In the genomic region with DNA sequence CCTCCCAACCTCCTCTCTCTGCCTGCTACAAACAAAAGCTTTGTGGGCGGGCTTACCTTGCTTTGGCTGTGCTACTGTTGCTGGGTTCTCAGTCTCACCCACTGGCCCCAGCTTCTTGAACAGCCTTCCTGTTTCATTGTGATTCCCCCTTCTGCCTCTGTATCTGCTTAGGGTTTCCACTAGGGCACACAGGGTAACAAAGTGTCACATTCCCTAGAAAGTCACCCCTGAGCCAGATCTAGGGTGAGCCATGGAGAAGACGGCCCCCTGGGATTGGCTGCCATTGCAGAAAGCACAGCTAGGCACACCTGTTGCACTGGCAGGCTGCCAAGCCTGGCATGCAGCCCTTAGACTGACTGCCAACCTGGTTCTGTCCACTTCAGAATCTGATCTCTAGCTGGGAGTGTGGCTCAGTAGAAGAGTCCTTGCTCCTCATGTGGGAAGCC, we compare ENCODE assay signal across 9 mouse cellular contexts. TPM values are rescaled to one million over a fixed set of nuclear protein-coding genes. Genes with fewer than 3 reads are reported as not detected.
DNase-seq lines count a peak whose midpoint lies in the region; ATAC-seq and TF ChIP-seq lines count a peak whose summit lies in the region.
"Had no signal": no experiment of that assay in that cellular context is flagged by ENCODE, and none has a peak within 500 bp of the region (broad histone marks: within the 10 kb centered on the region; RNA-seq: fewer than 3 reads in every experiment).

No protein-coding gene starts in this region.

- H3K36me3 ChIP-seq in heart, embryonic 12.5 days: no peaks in the 10 kb centered on the region
- no peaks in the 10 kb centered on the region for H3K36me3 ChIP-seq in kidney, adult 2 months (ENCODE audit: control insufficient read depth, insufficient read depth, low read length)
- H3K36me3 ChIP-seq in lung, embryonic 16.5 days (ENCODE audit: control insufficient read depth, insufficient read depth, low read length): no peaks in the 10 kb centered on the region

- peak; percentile 92 for DNase-seq in left cerebral cortex, postnatal 4 days
- DNase-seq in left cerebral cortex, adult 8-10 months (ENCODE audit: low spot score in 2 of 2): no peak
- DNase-seq in embryo, embryonic 9.5 days (ENCODE audit: extremely low spot score): peak; percentile 45
- DNase-seq in kidney, adult 2 months: peak; percentile 84
- peak; percentile 72 for DNase-seq in ovary, postnatal 36 days (ENCODE audit: low spot score)
- DNase-seq in right cerebral cortex, postnatal 14 days: no peak

- peak overlapping the region; percentile 61 for H3K27ac ChIP-seq in heart, embryonic 12.5 days (ENCODE audit: poor library complexity, severe bottlenecking)
- H3K27ac ChIP-seq in kidney, adult 2 months (ENCODE audit: insufficient read depth, low read depth, low read length): no peak overlapping the region
- peak overlapping the region; percentile 57 for H3K27ac ChIP-seq in lung, embryonic 16.5 days (ENCODE audit: low read length)
- H3K27ac ChIP-seq: macrophage had no signal

- WGBS in heart, embryonic 12.5 days: 35% methylated on average over 2 of the region's 2 CpGs
- 39% methylated on average over 2 of the region's 2 CpGs for WGBS in kidney, adult 2 months
- WGBS in lung, embryonic 16.5 days: 31% methylated on average over 2 of the region's 2 CpGs

- H3K27me3 ChIP-seq in heart, embryonic 12.5 days (replicated peaks): no peaks in the 10 kb centered on the region
- no peaks in the 10 kb centered on the region for H3K27me3 ChIP-seq in kidney, adult 2 months (replicated peaks; ENCODE audit: control insufficient read depth, insufficient read depth, low read length)
- H3K27me3 ChIP-seq in lung, embryonic 16.5 days (ENCODE audit: control insufficient read depth, insufficient read depth, low read depth, low read length): no peaks in the 10 kb centered on the region

- intact Hi-C loops in left cerebral cortex, postnatal 4 days (cut with DNase I): no loop called here

- H3K4me3 ChIP-seq in heart, embryonic 12.5 days: no peak overlapping the region
- H3K4me3 ChIP-seq in kidney, adult 2 months (ENCODE audit: insufficient read depth, low read depth, low read length): no peak overlapping the region
- H3K4me3 ChIP-seq in lung, embryonic 16.5 days (ENCODE audit: low read length): no peak overlapping the region

- H3K4me1 ChIP-seq in heart, embryonic 12.5 days (replicated peaks): peaks cover 22% of the 10 kb centered on the region
- no peaks in the 10 kb centered on the region for H3K4me1 ChIP-seq in kidney, adult 2 months (ENCODE audit: control insufficient read depth, insufficient read depth, low read length)
- peaks cover 20% of the 10 kb centered on the region for H3K4me1 ChIP-seq in lung, embryonic 16.5 days (replicated peaks; ENCODE audit: control insufficient read depth, insufficient read depth, low read length)

- peak; percentile 61 for ATAC-seq in heart, embryonic 12.5 days (ENCODE audit: insufficient number of reproducible peaks, low FRiP score)
- peak; percentile 83 for ATAC-seq in lung, embryonic 16.5 days (ENCODE audit: low read depth)

- no peaks in the 10 kb centered on the region for H3K9me3 ChIP-seq in heart, embryonic 12.5 days (replicated peaks)
- H3K9me3 ChIP-seq in lung, embryonic 16.5 days (ENCODE audit: control insufficient read depth, low read length): no peaks in the 10 kb centered on the region

- no peak for TF ChIP-seq POLR2A in kidney, adult 2 months (IDR thresholded peaks at IDR 0.05; ENCODE audit: low read depth, low read length)

- TF ChIP-seq CTCF in kidney, adult 2 months (conservative IDR thresholded peaks at IDR 0.05; ENCODE audit: insufficient read depth, insufficient read length, low read depth, low read length): no peak

- H3K4me2 ChIP-seq in heart, embryonic 12.5 days: 0 out of 2 replicates have a peak overlapping the region, but pooled peaks have one; percentile 32
- no peak overlapping the region for H3K4me2 ChIP-seq in lung, embryonic 16.5 days (ENCODE audit: low read depth, low read length)

- no peak overlapping the region for H3K9ac ChIP-seq in heart, embryonic 12.5 days
- H3K9ac ChIP-seq in lung, embryonic 16.5 days (ENCODE audit: low read length): no peak overlapping the region

RNA-seq across cellular contexts. Expression of gene Tex26, which starts 10.6 kb away (rescaled TPM):
- 1 to 10 TPM in 1 of 2 experiments, under 1 TPM in 1; 0.56 to 1.3 TPM for total RNA-seq in left cerebral cortex, postnatal 4 days (2021)
- 1 to 10 TPM in 1 of 4 experiments, under 1 TPM in 3; 0.32 to 1.6 (median 0.80) TPM for total RNA-seq in left cerebral cortex, adult 8-10 months (2022)
- polyA plus RNA-seq in heart, embryonic 12.5 days (2016; fragmentation: Nextera tagmentation; extraction: Ambion mirVana): 0.56 and 0.77 TPM in 2 replicates
- polyA plus RNA-seq in kidney, adult 2 months (2012; rRNA removed): not detected in 2 replicates
- polyA plus RNA-seq in lung, embryonic 16.5 days (2015; fragmentation: Nextera tagmentation; extraction: Ambion mirVana): 1.9 and 2.8 TPM in 2 replicates
- polyA plus RNA-seq: macrophage had no signal

RNA-seq across cellular contexts. Expression of gene Medag, which starts 17.3 kb away (rescaled TPM):
- total RNA-seq in left cerebral cortex, postnatal 4 days (2021): 1 to 10 TPM; 1.2 to 1.4 TPM
- 10 to 100 TPM; 12.1 to 17.6 (median 15.0) TPM for total RNA-seq in left cerebral cortex, adult 8-10 months (2022)
- 1.2 and 1.4 TPM in 2 replicates for polyA plus RNA-seq in heart, embryonic 12.5 days (2016; fragmentation: Nextera tagmentation; extraction: Ambion mirVana)
- polyA plus RNA-seq in kidney, adult 2 months (2012; rRNA removed): 0.61 and 0.88 TPM in 2 replicates
- polyA plus RNA-seq in lung, embryonic 16.5 days (2015; fragmentation: Nextera tagmentation; extraction: Ambion mirVana): 1.2 and 1.6 TPM in 2 replicates
- polyA plus RNA-seq: macrophage had no signal

Comparison
In these comparisons a context has a peak if more than half of its experiments do, and no peak if none do; other contexts are left out.
1. DNase-seq: peak in left cerebral cortex, postnatal 4 days (single experiment), embryo, embryonic 9.5 days (single experiment), kidney, adult 2 months (single experiment) and ovary, postnatal 36 days (single experiment); none in left cerebral cortex, adult 8-10 months (0 of 2) and right cerebral cortex, postnatal 14 days (single experiment).